Mouse (Mus musculus): ENCODE measurements around the gene Ckap4.

DNA sequence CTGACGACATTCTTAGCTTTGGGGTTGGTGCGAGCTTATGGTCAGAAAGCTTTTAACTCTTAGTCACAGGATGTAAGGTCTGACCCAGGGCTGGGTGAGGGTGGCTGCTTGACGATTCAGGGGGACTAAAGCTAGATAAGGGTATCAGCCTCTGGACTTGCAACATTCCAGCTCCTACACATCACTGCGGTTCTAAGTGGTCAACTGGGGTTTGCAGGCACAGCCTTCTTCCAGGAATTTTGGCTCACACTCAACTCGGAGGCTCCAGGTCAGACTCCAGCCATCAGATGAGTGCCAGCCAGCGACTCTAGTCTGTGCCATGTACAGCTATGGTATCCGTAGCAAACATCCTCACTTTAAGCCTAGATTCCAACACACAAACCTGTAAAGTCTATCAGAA is 39.4 kb downstream of the Ckap4 start:
- TF ChIP-seq CTCF (IDR thresholded peaks at IDR 0.05; ENCODE audit: low read depth, low read length): no peak
- no peak for TF ChIP-seq POLR2A (IDR thresholded peaks at IDR 0.05; ENCODE audit: borderline replicate concordance, low read depth, low read length)
